Mouse (Mus musculus) thymus, adult 2 months (tissue): ENCODE measurements at regions not wholly inside any gene's neighbourhood (a gene's known extent, or its start where the extent isn't known, plus 50 kb on each side); places are given as distances from the start of the nearest gene placed in this dataset.

ENCODE experiments used
- CTCF ChIP-seq: fragments of 200-500 bp; IDR thresholded peaks from 2 replicates; pipeline ENCODE4 v1.5.1; 2012; ENCODE audit warnings: mild to moderate bottlenecking, control low read depth, low read length, moderate library complexity, borderline replicate concordance; ENCODE audit not compliant: control insufficient read depth, poor library complexity, insufficient read depth; ENCODE audit errors: extremely low read depth
- POLR2A ChIP-seq: fragments of 200-500 bp; IDR thresholded peaks from 2 replicates; pipeline ENCODE4 v1.6.1; 2012; ENCODE audit warnings: mild to moderate bottlenecking, low read length, control low read depth, moderate library complexity; ENCODE audit not compliant: control insufficient read depth, poor library complexity, insufficient read depth; ENCODE audit errors: extremely low read depth

- TF ChIP-seq POLR2A (no peak), CTCF (peak; percentile 30; the same call in 1 of the 2 replicates)
Measured at GRCm38 (mm10) chr6:67128503-67129463, 91.5 kb upstream of the Gadd45a start.
